Comparison of ENCODE assay signal across 11 mouse cellular contexts in genomic region chr6:121084050-121084480, GRCm38 (mm10). TPM values are rescaled to one million over a fixed set of nuclear protein-coding genes. Genes with fewer than 3 reads are reported as not detected.
DNase-seq lines count a peak whose midpoint lies in the region; ATAC-seq and TF ChIP-seq lines count a peak whose summit lies in the region.
"Had no signal": no experiment of that assay in that cellular context is flagged by ENCODE, and none has a peak within 500 bp of the region (broad histone marks: within the 10 kb centered on the region; RNA-seq: fewer than 3 reads in every experiment).

No protein-coding gene starts in this region.

- intact Hi-C loops in heart, adult 2 months (cut with DNase I) = no loop called here
- intact Hi-C loops in heart, postnatal 10 days (cut with DNase I) = no loop called here

- H3K4me2 ChIP-seq in neural tube, embryonic 13.5 days = no peak overlapping the region
- H3K4me2 ChIP-seq in neural tube, embryonic 15.5 days = no peak overlapping the region
- no peak overlapping the region for H3K4me2 ChIP-seq in intestine, embryonic 16.5 days (ENCODE audit: low read depth, low read length)
- H3K4me2 ChIP-seq: midbrain, embryonic 12.5 days had no signal

- no peak overlapping the region for H3K4me3 ChIP-seq in heart, adult 2 months
- H3K4me3 ChIP-seq in neural tube, embryonic 13.5 days = no peak overlapping the region
- H3K4me3 ChIP-seq in neural tube, embryonic 15.5 days (replicated peaks) = no peak overlapping the region
- no peak overlapping the region for H3K4me3 ChIP-seq in intestine, embryonic 16.5 days (ENCODE audit: low read length)
- no peak overlapping the region for H3K4me3 ChIP-seq in olfactory bulb, adult 2 months (ENCODE audit: insufficient read depth, low read depth, low read length)
- H3K4me3 ChIP-seq in thymus, adult 2 months (ENCODE audit: control insufficient read depth, insufficient read depth, low read length) = no peak overlapping the region
- H3K4me3 ChIP-seq: midbrain, embryonic 12.5 days had no signal

- TF ChIP-seq EP300 in heart, adult 2 months (IDR thresholded peaks at IDR 0.05; ENCODE audit: insufficient read depth, low read depth, low read length) = no peak

- no peak for TF ChIP-seq POLR2A in heart, adult 2 months (IDR thresholded peaks at IDR 0.05; ENCODE audit: insufficient read depth, low read depth, low read length)
- no peak for TF ChIP-seq POLR2A in olfactory bulb, adult 2 months (IDR thresholded peaks at IDR 0.05; ENCODE audit: insufficient read depth, low read depth, low read length)
- no peak for TF ChIP-seq POLR2A in thymus, adult 2 months (IDR thresholded peaks at IDR 0.05; ENCODE audit: control insufficient read depth, extremely low read depth, insufficient read depth, low read length, poor library complexity)

- no peak for TF ChIP-seq CTCF in heart, adult 2 months (IDR thresholded peaks at IDR 0.05)
- no peak for TF ChIP-seq CTCF in olfactory bulb, adult 2 months (IDR thresholded peaks at IDR 0.05; ENCODE audit: insufficient read depth, low read depth, low read length)
- TF ChIP-seq CTCF in thymus, adult 2 months (IDR thresholded peaks at IDR 0.05; ENCODE audit: borderline replicate concordance, control insufficient read depth, extremely low read depth, insufficient read depth, low read length, poor library complexity) = no peak

- no peaks in the 10 kb centered on the region for H3K27me3 ChIP-seq in heart, adult 2 months (ENCODE audit: control insufficient read depth, insufficient read depth, low read length)
- H3K27me3 ChIP-seq in neural tube, embryonic 13.5 days = no peaks in the 10 kb centered on the region
- H3K27me3 ChIP-seq in neural tube, embryonic 15.5 days (replicated peaks) = no peaks in the 10 kb centered on the region
- H3K27me3 ChIP-seq in intestine, embryonic 16.5 days (replicated peaks; ENCODE audit: control insufficient read depth, insufficient read depth, low read length) = no peaks in the 10 kb centered on the region
- no peaks in the 10 kb centered on the region for H3K27me3 ChIP-seq in thymus, adult 2 months (ENCODE audit: control insufficient read depth, insufficient read depth, low read length)
- H3K27me3 ChIP-seq: midbrain, embryonic 12.5 days had no signal

- H3K9me3 ChIP-seq in neural tube, embryonic 13.5 days = no peaks in the 10 kb centered on the region
- H3K9me3 ChIP-seq in neural tube, embryonic 15.5 days (replicated peaks) = no peaks in the 10 kb centered on the region
- H3K9me3 ChIP-seq in intestine, embryonic 16.5 days (ENCODE audit: control insufficient read depth, low read length) = no peaks in the 10 kb centered on the region
- H3K9me3 ChIP-seq: midbrain, embryonic 12.5 days had no signal

- H3K9ac ChIP-seq in heart, adult 2 months (ENCODE audit: low read depth, low read length) = no peak overlapping the region
- H3K9ac ChIP-seq in neural tube, embryonic 13.5 days = no peak overlapping the region
- H3K9ac ChIP-seq in neural tube, embryonic 15.5 days (replicated peaks) = no peak overlapping the region
- H3K9ac ChIP-seq in intestine, embryonic 16.5 days (ENCODE audit: low read depth, low read length) = no peak overlapping the region
- H3K9ac ChIP-seq: midbrain, embryonic 12.5 days had no signal

- WGBS in heart, adult 2 months = 17% methylated on average over 6 of the region's 6 CpGs
- 67% methylated on average over 6 of the region's 6 CpGs for WGBS in neural tube, embryonic 13.5 days
- WGBS in neural tube, embryonic 15.5 days = 63% methylated on average over 6 of the region's 6 CpGs
- WGBS in intestine, embryonic 16.5 days = 74% methylated on average over 6 of the region's 6 CpGs
- WGBS in olfactory bulb, adult 2 months = 85% methylated on average over 6 of the region's 6 CpGs
- 91% methylated on average over 6 of the region's 6 CpGs for WGBS in thymus, adult 2 months

- no peaks in the 10 kb centered on the region for H3K36me3 ChIP-seq in heart, adult 2 months (ENCODE audit: control insufficient read depth, insufficient read depth, low read length)
- H3K36me3 ChIP-seq in neural tube, embryonic 13.5 days = no peaks in the 10 kb centered on the region
- H3K36me3 ChIP-seq in neural tube, embryonic 15.5 days = no peaks in the 10 kb centered on the region
- H3K36me3 ChIP-seq in intestine, embryonic 16.5 days (ENCODE audit: control insufficient read depth, insufficient read depth, low read length) = no peaks in the 10 kb centered on the region
- no peaks in the 10 kb centered on the region for H3K36me3 ChIP-seq in thymus, adult 2 months (ENCODE audit: control insufficient read depth, insufficient read depth, low read length)
- H3K36me3 ChIP-seq: midbrain, embryonic 12.5 days had no signal

- H3K4me1 ChIP-seq in heart, adult 2 months (ENCODE audit: control insufficient read depth, insufficient read depth, low read length) = peaks cover 34% of the 10 kb centered on the region
- H3K4me1 ChIP-seq in neural tube, embryonic 13.5 days (replicated peaks) = peaks cover 36% of the 10 kb centered on the region
- peaks cover 30% of the 10 kb centered on the region for H3K4me1 ChIP-seq in neural tube, embryonic 15.5 days
- peaks cover 27% of the 10 kb centered on the region for H3K4me1 ChIP-seq in intestine, embryonic 16.5 days (ENCODE audit: control insufficient read depth, insufficient read depth, low read length)
- peaks cover 61% of the 10 kb centered on the region for H3K4me1 ChIP-seq in olfactory bulb, adult 2 months (ENCODE audit: control insufficient read depth, insufficient read depth, low read length)
- 0 out of 2 replicates have a peak, but pooled peaks cover 3% of the 10 kb centered on the region for H3K4me1 ChIP-seq in thymus, adult 2 months (replicated peaks; ENCODE audit: control insufficient read depth, insufficient read depth, low read length)

- H3K79me2 ChIP-seq in heart, adult 2 months (replicated peaks; ENCODE audit: control insufficient read depth, insufficient read depth, low read length) = peaks cover 3% of the 10 kb centered on the region

- no peak for DNase-seq in heart, adult 2 months
- DNase-seq in heart, postnatal 10 days = no peak
- no peak for DNase-seq in thymus, adult 2 months
- no peak for DNase-seq in kidney, adult 11 months
- DNase-seq: adrenal gland, adult 8-10 months; right cerebral cortex, postnatal 4 days had no signal

- H3K27ac ChIP-seq in heart, adult 2 months = peak overlapping the region; percentile 31
- 0 out of 2 replicates have a peak overlapping the region, but pooled peaks have one; percentile 16 for H3K27ac ChIP-seq in neural tube, embryonic 13.5 days (replicated peaks)
- H3K27ac ChIP-seq in neural tube, embryonic 15.5 days (replicated peaks) = no peak overlapping the region
- H3K27ac ChIP-seq in intestine, embryonic 16.5 days (ENCODE audit: low read length) = peak overlapping the region; percentile 29; the same call in 1 of the 2 replicates
- H3K27ac ChIP-seq in olfactory bulb, adult 2 months (ENCODE audit: insufficient read depth, low read depth, low read length) = 0 out of 2 replicates have a peak overlapping the region, but pooled peaks have one; percentile 4
- no peak overlapping the region for H3K27ac ChIP-seq in thymus, adult 2 months (ENCODE audit: control insufficient read depth, insufficient read depth, low read length)
- H3K27ac ChIP-seq: midbrain, embryonic 12.5 days had no signal

- ATAC-seq in neural tube, embryonic 13.5 days (ENCODE audit: low read depth) = no peak
- no peak for ATAC-seq in neural tube, embryonic 15.5 days (ENCODE audit: low FRiP score)
- no peak for ATAC-seq in intestine, embryonic 16.5 days

RNA-seq across cellular contexts. Expression of gene Mical3, which starts 46.7 kb away (rescaled TPM):
- total RNA-seq in heart, adult 2 months (2021) = 100 to 1,000 TPM; 114 to 127 TPM
- polyA plus RNA-seq in heart, adult 2 months (2012; rRNA removed) = 52.1 and 69.0 TPM in 2 replicates
- total RNA-seq in heart, postnatal 10 days (2021) = 100 to 1,000 TPM; 137 to 148 TPM
- polyA plus RNA-seq in neural tube, embryonic 13.5 days (2015; fragmentation: Nextera tagmentation; extraction: Ambion mirVana) = 28.1 TPM in 2 replicates
- 30.3 and 35.2 TPM in 2 replicates for polyA plus RNA-seq in neural tube, embryonic 15.5 days (2015; fragmentation: Nextera tagmentation; extraction: Ambion mirVana)
- 4.8 and 5.5 TPM in 2 replicates for polyA plus RNA-seq in intestine, embryonic 16.5 days (2015; fragmentation: Nextera tagmentation; extraction: Ambion mirVana)
- 277 TPM in 1 of 2 replicates, not detected in the other for polyA plus RNA-seq in olfactory bulb, adult 2 months (2012; ENCODE audit: insufficient read depth, insufficient read length, low replicate concordance, missing spikeins)
- polyA plus RNA-seq in thymus, adult 2 months (2012; rRNA removed) = 16.2 TPM in 2 replicates

Comparison
In these comparisons a context has a peak if more than half of its experiments do, and no peak if none do; other contexts are left out.
1. H3K27ac ChIP-seq: peak in heart, adult 2 months (single experiment), neural tube, embryonic 13.5 days (single experiment), intestine, embryonic 16.5 days (single experiment) and olfactory bulb, adult 2 months (single experiment); none in neural tube, embryonic 15.5 days (single experiment) and thymus, adult 2 months (single experiment).